Mouse (Mus musculus) spleen, adult 18-20 months (tissue): Measurements from ENCODE around the gene Bbof1.
A peak's percentile ranks its signal among the peaks of the same experiment; 100 is the strongest.

Experiments used
- DNase-seq, 2 experiments: peaks; one replicate each; pipeline ENCODE4 v3.0.0; 2022; ENCODE audit warnings: mixed read lengths in 2 of 2

The Bbof1 gene

DNA sequence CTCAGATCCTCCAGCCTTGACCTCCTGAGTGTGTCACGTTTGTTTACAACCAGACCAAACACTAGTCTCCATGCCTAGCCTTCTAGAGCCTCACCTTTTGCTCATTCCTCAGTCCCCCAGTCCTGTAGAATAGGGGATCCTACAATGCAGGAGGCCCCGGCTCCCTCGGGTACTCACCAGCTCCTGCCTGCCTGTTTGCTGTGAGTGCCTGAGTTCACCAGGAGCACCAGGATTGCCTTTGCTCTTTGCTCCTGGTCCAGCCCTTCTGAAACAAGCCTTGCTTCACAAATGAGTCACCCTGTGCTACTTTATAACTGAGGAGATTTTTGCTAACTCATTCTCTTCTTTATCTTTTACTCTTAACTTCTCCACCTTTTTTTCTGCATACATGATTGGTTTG is 8.2 kb upstream of the Bbof1 start:
- no peak for DNase-seq

DNA sequence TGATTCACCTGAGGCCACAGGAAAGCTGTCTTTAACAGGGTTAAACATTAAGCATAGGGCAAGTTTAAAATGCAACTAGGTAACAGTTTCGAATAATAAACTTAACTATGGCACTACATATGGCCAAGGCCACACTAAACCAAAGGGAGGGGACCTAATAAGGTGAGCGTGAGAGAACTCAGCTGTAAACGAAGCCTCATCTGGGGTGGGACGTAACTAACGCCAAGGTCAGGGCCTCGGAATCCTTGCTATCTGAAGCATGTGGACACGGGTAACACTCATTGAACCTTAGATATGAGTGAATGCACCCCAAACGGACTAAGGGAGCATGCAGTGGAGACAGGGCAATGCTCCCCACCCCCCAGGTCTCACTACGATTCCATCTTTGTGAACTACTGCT is 5.9 kb upstream of the Bbof1 start:
- DNase-seq = no peak

DNA sequence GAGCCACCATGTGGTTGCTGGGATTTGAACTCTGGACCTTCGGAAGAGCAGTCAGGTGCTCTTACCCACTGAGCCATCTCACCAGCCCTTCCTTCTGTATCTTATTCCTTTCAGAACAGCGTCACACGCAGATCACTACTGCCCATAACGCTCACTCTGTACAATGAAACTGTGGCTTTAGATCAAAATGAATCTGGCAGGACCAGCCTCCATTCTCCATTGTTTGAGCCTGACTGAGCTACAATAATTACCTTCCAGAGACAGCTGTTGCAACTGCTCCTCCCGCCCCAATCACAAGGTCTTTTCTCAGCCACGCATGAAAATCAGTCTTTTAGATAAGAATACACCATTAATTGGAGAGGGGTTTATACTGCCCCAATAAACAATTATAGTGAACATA is 4.3 kb upstream of the Bbof1 start:
- no peak for DNase-seq

DNA sequence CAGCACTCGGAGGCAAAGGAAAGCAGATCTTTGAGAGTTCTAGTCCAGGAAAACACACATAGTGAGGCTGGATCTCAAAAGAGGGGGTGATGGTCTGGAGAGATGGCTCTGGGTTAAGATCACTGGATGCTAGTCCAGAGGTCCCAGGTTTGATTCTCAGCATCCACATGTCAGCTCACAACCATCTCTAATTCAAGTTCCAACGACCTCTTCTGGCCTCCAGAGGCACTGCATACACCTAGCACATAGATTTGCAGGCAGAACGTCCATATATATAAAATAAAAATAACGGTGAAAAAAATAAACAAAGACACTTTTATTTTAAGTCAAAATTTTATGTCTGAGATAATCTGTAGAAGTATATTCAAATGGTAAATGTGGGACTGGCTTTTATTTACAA is 1.6 kb upstream of the Bbof1 start:
- DNase-seq = no peak

DNA sequence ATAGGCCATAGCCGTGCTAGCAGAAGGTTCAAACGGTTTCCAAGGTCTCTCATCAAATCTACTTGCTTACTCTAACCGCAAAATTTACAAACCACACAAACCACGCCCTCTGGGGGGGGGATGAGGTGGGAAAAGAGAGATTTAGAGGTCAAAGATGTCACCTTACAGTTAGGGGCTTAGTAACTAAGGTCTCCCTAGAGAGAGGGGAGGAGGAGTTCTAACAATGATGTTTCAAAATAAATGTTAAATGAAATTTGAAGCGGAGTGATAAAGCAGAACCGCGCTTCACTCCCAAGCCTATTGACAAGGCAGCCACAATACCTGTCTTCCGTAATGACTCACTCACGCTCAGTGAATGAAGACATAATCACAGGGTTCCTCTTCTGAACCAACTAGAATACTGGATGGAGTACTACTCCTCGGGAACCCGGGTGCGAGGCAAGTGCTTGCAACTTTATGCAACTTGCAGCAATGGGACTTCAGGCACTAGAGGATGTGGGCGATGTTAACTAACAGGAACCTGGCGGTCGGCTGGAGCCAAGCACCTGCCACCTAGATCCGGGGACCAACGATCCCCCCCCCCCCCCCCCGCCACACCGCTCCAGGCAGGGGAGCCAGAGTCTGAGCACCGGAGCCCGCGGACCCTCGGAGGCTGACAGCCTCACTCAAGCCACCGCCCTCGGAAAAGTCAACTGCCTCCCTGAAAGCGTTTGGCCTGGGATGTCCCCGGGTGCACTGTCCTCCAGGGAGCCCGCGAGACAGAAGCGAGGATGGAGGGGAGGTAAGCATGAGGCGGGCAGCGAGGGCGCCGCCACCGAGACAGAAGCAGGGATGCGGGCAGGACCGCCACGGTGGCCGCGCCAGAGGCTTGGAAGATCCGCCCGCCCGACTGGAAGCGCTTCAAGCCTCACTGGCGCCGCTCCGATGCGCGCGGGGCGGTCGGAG is 725 bp upstream of the Bbof1 start:
- peak; percentile 45 to 72 for DNase-seq

DNA sequence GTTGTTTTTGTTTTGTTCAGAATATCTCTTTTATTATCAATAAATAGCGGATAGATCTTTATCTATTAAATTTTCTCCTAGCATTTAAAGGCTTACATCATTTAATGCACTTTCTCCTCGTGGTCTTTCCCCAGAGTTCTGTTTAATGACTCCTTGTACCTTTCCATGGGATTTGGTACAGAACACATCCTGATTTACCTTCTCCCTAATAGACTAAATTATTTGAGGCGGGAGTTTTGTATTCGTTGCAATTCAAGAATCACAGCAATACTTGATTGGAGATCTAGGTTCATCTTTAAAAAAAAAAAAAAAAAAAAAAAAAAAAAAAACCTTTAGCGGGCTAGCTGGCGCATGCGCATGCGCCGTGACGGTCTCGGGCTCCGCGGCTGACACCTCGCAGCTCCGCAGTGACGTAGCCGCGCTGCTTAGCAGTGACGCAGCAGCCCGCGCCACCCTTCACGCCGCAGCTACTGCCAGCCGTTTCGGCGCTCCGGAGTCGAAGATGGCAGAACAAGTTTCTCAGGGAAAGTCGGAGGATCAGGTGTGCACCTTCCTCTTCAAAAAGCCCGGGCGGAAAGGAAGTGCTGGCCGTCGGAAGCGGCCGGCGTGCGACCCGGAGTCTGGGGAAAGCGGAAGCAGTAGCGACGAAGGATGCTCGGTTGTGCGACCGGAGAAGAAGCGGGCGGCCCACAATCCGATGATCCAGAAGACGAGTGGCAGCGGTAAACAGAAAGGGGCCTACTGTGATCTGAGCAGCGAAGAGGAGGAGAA is 8.1 kb downstream of the Bbof1 start, which contains the start of gene Rnf113a2:
Gene Rnf113a2 (plus strand): TSS at position 363 of the 771 bp plus-strand sequence.
- DNase-seq = peak; percentile 76 to 77

DNA sequence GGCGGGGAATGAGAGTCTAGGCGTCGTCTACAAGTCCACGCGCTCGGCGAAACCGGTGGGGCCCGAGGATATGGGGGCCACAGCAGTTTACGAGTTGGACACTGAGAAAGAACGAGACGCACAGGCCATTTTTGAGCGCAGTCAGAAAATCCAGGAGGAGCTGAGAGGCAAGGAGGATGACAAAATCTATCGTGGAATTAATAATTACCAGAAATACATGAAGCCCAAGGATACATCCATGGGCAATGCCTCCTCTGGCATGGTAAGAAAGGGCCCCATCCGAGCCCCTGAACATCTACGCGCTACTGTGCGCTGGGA is 8.7 kb downstream of the Bbof1 start:
- DNase-seq = no peak

DNA sequence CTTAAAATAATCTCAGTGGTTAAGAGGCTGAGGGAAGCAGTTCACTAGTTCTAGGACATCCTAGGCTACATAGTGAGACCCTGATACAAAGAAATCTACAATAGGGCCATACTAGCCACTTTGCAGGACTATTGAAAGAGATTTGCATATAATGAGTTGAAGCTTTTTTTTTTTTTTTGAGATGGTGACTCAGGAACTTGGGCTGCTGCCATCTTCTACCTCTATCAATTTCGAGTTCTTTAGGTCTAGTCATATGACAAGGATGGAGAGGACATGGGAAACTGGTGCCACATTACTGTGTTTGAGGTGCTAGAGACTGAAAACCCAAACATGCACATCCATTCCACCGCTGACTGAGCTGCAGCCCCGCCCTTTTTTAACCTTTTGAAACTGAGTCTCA is 15.1 kb downstream of the Bbof1 start:
- no peak for DNase-seq

DNA sequence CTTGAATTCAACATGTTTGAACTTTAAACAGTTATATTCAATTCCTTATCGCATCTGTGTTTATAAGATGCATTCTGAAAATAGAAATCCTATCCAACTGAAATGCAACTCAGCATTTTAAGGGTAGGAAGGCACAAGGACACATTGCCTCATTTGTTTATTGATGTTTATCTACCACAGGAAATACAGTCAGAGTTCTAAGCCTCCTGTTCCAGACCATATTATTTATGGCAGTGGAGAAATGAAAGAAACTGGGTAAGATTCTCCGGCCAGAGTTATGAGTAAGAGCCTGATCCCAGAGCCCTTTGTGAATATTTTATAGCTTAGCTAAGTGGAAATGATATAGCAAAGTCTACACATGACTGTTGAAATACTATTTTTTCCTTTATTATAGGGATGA is 21.0 kb downstream of the Bbof1 start:
- DNase-seq = no peak

DNA sequence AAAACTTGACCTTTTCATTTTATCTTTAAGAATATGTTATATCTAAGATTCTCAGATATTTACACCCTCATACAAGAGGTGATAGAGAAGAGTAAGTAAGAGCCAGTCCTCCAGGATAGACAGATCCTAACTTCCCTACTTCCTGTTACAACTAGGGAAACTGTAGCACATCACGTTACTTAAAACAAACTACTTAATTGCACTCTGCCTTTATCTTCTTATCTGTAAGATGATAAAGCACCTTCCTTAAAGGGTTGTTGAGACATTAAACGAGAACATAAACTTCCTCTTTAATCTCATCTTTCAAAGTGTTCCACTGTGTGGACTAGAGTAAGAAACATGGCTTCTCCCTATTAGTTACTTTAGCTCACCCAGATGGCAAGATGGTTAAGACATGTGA is 29.8 kb downstream of the Bbof1 start:
- no peak for DNase-seq

DNA sequence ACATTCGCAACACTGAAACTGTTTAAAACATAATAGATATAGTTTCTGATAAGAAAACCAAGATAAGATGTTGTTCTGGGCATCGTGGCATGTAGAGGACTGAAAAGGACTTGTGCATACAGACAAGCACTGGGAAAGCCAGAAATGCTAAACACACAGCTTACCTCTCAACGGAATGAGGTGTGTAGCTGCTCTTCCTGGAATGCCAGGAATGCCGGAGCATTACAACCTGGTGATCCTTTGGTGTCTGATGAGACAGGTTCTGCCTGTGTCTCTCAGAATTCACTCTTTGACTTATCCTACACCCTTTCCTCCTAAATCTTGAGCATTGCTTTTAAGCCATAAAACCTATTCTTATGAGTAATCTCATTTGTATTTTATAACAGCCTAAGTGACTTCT is 33.7 kb downstream of the Bbof1 start:
- DNase-seq = no peak

DNA sequence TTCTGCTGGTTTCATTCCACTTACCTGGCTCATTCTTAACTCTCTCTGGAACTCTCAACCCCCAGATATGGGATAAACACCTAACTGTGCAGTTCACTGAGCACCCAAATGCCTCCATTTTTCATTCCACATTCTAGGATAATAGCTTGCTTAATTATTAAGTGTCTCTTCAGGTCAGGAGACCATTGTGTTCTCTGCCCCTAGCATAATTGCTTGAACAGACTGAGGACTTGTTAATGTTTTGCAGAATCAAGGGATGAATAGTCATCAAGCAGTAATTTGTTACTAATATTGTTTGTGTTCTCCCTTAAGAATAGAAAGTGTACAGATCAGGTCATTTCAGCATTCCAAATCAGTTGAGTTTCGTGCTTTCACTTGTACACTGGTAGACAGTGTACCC is 38.5 kb downstream of the Bbof1 start:
- no peak for DNase-seq

DNA sequence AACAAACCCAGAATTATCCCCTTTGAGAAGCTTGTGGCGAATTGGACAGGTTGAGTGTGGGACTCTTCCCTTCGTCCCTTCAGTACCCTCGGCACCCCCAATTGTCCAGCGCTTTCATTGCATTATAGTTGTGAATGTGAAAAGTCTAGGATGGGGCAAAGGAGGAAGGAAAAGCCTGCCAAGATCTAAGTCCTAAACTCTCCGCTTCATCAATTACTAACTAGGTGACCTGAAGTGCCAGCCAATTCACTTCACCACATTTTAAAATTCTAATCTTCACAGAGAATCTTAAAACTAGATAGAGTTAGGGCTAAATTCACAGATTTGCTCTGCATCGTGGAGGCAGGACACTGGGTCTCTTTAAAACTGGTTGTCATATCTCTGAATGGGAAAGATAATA is 39.3 kb downstream of the Bbof1 start:
- no peak for DNase-seq

DNA sequence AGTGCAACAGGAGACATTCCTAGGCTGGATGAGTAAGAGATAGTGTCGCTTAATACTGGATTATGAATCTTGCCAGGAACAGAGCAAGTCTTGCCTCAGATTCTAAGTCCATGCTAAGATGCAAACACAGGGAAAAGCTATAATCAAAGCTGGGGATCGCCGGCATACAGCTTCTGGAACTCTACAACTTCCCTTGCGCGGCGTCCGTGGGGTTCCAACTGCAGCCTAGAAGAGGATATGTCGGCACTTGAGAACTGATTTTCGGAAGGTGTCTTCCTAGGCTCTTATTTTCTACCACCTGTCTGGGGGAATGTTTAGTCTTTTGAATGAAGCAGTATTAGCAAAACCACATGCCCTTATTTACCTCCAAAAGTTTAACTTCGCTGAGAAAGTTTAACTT is 41.0 kb downstream of the Bbof1 start:
- no peak for DNase-seq

DNA sequence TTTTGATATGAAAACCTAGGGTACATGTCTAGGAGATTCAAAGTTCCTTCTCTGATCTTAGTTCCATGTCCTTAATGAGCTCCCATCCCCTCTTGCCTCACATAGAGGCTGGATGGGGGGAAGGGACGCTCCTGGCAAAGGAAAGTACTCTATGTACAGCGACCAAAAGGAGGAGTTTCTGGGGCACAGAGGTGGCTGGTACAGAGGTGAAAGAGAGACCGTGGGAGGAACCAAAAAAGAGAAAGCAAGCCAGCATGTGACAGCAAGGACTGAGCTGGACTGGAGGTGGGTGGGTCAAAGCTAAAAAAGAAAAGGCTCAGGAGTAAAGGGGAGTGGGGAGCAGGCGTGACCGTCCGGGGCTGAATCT is 41.5 kb downstream of the Bbof1 start:
- no peak for DNase-seq

DNA sequence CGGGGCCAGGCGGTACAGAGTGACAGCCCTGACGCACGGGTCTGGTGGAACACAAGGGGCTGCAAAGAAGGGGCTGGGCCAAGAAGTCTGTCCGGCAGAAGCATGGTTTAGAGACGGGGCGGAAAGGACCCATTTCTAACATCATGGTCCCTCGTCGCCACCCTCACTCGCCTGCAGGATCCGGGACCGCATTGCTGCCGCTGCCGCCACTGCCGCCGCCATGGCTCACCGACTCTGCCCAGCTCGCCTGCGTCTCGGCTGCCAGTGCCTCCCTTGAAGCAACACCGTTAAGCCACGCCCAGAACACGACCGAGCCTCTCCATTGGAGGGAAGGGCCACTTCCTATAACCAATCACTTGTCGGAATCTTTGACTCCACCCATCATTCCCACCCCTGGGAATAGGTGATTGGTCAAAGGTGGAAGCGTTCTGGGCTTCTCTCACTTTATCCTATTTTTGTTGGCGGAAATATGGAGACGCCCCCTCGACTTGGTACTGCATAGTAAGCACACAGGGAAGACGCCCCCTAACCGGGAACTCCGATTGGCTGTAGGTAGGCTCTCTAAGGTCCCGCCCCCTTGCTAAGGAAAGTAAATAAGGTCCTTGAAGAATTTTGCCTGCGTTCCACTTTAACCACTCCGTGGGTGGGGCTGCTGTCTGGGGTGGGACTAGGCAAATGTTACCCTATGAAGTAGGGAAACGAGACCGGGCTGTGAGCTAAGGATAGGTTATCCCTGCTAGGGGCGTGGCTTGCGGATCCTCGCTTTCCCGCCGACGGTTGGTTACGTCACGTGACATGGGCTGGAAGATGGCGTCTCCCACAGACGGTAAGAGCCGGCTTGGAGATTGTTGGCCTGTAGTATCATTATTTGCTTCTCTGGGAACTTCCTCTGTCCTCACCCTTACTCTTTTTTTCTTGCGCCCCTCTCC is 42.1 kb downstream of the Bbof1 start, which contains the start of the genes Aldh6a1 and Lin52:
Gene Aldh6a1 (minus strand): TSS at position 287 of the 929 bp plus-strand sequence.
Gene Lin52 (plus strand): TSS at position 705 of the 929 bp plus-strand sequence.
- peak; percentile 89 to 90 for DNase-seq

DNA sequence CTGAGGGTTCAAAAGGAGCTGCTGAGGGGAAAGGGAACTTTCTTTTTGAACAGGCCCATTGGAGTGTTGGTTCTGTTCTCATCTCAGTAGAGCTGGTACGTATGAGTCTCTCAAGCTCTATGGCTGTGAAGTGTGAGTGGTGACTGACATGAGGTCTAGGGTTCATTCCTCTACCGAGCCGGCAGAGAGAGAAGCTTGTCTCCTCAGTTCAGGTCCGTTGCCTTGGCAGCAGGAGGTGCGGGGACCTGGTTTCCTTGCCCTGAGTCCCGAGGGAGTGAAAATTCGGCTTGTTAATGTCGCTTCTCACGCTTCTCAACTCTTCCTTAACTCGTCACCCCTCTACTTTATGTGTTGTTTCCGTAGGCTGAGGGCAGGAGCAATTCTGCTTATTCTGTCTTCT is 42.9 kb downstream of the Bbof1 start:
- peak in 1 of 2 experiments; percentile 6 for DNase-seq

DNA sequence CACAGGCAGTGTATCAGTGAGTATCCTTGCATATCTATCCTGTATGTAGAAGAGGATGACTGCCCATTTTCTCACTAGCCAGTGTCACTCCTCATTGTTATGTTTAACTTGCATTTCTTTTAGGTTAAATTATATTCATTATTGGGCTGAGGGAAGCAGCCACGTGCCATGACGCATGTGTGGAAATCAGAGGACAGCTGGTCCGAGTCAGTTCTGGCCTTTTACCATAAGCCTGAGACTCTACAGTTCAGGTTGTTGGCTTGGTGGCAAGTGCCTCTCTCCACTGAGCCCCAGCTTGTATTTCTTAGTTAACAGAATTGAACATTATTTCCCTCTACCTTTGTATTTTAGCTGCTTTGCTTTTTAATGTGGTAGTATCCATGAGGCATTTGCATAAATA is 48.0 kb downstream of the Bbof1 start:
- no peak for DNase-seq

DNA sequence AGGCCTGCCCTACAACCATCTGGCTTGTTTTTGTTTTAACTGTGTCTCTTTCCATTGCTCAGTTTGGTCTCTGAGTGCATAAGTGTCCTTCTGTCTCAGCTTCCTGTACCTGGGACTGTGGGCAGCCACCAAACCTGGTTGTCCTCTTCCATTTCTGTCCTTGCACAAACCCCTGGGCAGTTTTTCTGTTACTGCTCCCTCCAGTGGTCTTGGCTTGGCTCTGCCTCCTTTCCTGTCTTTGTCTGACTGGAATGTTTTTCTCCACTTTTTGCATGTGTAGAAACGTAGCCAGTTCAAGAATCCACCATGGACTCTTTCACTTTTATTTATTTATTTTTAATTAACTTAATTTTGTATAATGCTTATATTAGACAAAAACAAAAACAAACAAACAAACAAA is 51.0 kb downstream of the Bbof1 start:
- no peak for DNase-seq

DNA sequence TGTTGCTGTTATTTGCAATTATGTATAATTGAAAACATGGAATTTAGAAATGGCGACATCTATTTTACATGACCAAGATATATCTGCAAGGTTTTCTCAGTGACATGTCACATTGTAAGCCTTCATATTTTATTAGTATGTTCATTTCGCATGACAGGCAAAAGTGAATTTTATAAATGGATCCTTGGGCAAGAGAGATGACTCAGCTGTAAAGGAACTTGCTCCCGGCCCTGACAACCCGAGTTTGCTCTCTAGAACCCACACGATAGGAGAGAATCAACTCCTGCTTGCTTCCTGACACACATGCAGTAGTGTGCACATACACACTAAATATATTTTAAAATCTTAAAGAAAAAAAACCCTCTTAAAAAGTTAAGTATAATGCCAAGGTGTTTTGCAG is 52.5 kb downstream of the Bbof1 start:
- DNase-seq = no peak

DNA sequence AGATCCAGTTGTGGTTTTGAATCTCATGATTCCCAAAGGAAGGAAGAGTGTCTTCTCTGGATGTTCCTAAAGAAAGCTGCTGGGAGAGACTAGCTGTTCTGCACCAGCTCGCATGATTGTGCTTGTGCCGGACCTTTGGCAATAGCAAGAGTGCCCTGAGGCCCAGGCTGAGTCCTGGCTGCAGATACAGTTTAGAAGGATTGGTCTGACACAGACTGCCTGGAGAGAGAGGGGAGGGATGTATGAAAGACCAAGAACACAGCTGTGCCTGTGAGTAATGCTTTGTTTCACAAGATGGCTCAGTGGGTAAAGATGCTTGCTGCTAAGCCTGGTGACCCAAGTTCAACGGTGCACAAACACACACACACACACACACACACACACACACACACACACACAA is 54.0 kb downstream of the Bbof1 start:
- DNase-seq = no peak

DNA sequence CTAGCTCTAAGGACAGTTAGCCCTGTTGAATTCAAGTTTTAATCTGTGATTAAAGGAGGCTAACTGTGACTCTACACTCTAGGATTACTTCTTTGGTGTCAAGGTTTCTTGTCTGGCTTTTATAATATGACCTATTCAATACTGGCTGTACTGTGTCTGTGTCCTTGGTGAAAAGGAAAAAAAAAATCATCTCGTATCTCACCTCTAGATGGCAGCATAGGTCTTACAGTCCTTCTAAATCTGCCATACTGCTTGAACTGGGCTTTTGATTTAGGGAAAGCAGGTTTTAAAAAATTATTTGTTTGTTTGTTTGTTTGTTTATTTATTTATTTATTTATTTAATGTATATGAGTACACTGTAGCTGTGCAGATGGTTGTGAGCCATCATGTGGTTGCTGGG is 59.8 kb downstream of the Bbof1 start:
- no peak for DNase-seq

DNA sequence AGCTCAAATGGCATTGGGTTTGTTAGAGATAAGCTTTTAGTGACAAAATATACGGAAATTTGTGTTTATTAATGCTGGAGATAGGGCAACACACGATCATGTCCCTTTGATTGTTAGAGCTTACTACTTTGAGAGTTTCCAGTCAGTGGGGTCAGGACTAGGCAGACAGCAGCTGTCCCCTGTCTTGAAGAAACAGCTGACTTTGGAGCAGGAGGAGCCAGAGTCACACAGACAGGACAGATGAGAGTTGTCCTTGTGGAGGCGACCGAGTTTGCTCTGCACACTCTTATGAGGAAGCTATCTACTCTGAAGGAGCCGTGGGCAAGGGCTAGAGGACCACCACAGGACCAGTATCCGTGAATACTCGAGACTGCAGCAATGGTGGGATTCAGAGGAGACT is 70.1 kb downstream of the Bbof1 start:
- no peak for DNase-seq
